21 mouse cellular contexts compared by ENCODE assay signal in the genomic region with DNA sequence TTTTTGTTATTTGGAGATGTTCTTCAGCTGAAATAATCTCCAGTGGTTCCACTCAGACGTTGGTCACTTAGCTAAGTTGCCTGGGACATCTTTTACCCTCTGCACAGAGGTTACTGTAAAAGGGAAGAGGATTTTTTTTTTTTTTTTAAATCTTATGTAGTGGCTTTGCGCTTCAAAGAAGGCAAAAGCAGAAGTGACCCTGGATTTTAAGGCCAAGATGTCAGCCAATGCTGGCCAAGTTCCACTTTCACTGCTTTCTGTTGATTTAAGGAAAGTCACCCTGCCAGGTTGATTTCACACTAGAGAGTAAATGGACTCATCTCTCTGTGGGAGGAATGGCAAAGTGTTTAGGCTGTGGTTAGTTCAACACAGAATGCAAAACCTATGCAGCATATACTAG. TPM values are rescaled to one million over a fixed set of nuclear protein-coding genes. Genes with fewer than 3 reads are reported as not detected.
DNase-seq lines count a peak whose midpoint lies in the region; ATAC-seq and TF ChIP-seq lines count a peak whose summit lies in the region.
"Had no signal": no experiment of that assay in that cellular context is flagged by ENCODE, and none has a peak within 500 bp of the region (broad histone marks: within the 10 kb centered on the region; RNA-seq: fewer than 3 reads in every experiment).

No protein-coding gene starts in this region.

- no peaks in the 10 kb centered on the region for H3K4me1 ChIP-seq in liver, adult 2 months (ENCODE audit: control insufficient read depth, insufficient read depth, low read length)
- peaks cover 0 to 7% of the 10 kb centered on the region in 2 experiments; a peak in 2 of 4 replicates for H3K4me1 ChIP-seq in CH12.LX (ENCODE audit: control insufficient read depth in 1 of 2, insufficient read depth in 2 of 2)
- H3K4me1 ChIP-seq: embryonic facial prominence, embryonic 10.5 days; forebrain, embryonic 13.5 days; heart, embryonic 12.5 days; hindbrain, embryonic 15.5 days; limb, embryonic 12.5 days; liver, embryonic 15.5 days had no signal

- dilution Hi-C loops in CH12.LX (cut with MboI; ENCODE audit: extremely low pct_ligation_motif_present, extremely low pct_unique_long_range_greater_than_20kb, low sequenced_read_pairs) = no loop called here

- H3K4me3 ChIP-seq in liver, adult 2 months (ENCODE audit: insufficient read depth, low read depth, low read length) = no peak overlapping the region
- H3K4me3 ChIP-seq in CH12.LX (replicated peaks in 1 of 3; ENCODE audit: low read depth in 2 of 3, low read length in 2 of 3, poor library complexity in 1 of 3) = no peak overlapping the region
- H3K4me3 ChIP-seq: embryonic facial prominence, embryonic 10.5 days; forebrain, embryonic 13.5 days; heart, embryonic 12.5 days; hindbrain, embryonic 15.5 days; limb, embryonic 12.5 days; liver, embryonic 15.5 days had no signal

- no peaks in the 10 kb centered on the region for H3K9me3 ChIP-seq in CH12.LX (replicated peaks; ENCODE audit: low read length)
- H3K9me3 ChIP-seq: embryonic facial prominence, embryonic 10.5 days; forebrain, embryonic 13.5 days; heart, embryonic 12.5 days; hindbrain, embryonic 15.5 days; limb, embryonic 12.5 days; liver, embryonic 15.5 days had no signal

- no peak for TF ChIP-seq POLR2A in liver, adult 2 months (IDR thresholded peaks at IDR 0.05; ENCODE audit: extremely low read depth, insufficient read depth, low read length)
- TF ChIP-seq POLR2A in CH12.LX (IDR thresholded peaks at IDR 0.05; ENCODE audit: low read depth, low read length) = no peak

- TF ChIP-seq CTCF in liver, adult 2 months (IDR thresholded peaks at IDR 0.05; ENCODE audit: low read depth, low read length) = no peak
- no peak for TF ChIP-seq CTCF in CH12.LX (conservative IDR thresholded peaks at IDR 0.05 in 1 of 2, IDR thresholded peaks at IDR 0.05 in 1 of 2; ENCODE audit: low read depth in 2 of 2, low read length in 2 of 2)

- H3K79me2 ChIP-seq in liver, adult 2 months (ENCODE audit: control insufficient read depth, insufficient read depth, low read length) = no peaks in the 10 kb centered on the region
- H3K79me2 ChIP-seq in CH12.LX (replicated peaks; ENCODE audit: control insufficient read depth, extremely low read depth, insufficient read depth, poor library complexity, severe bottlenecking) = no peaks in the 10 kb centered on the region

- TF ChIP-seq EP300 in CH12.LX (IDR thresholded peaks at IDR 0.05; ENCODE audit: low read length) = no peak

- no peak for TF ChIP-seq RAD21 in CH12.LX (IDR thresholded peaks at IDR 0.05; ENCODE audit: low read depth, low read length)

- 51% methylated on average over 2 of the region's 2 CpGs for WGBS in liver, adult 2 months

- ATAC-seq in common myeloid progenitor, adult 5-6 weeks (replicated peaks; ENCODE audit: low read depth, poor library complexity, severe bottlenecking) = peak; percentile 93
- ATAC-seq in neutrophil, adult 5-6 weeks (ENCODE audit: extremely low read depth, insufficient number of reproducible peaks, low FRiP score, poor library complexity, severe bottlenecking) = peak; percentile 87
- ATAC-seq: forebrain, embryonic 13.5 days; intestine, postnatal 0 days; midbrain, embryonic 16.5 days had no signal

- peak; percentile 33 for DNase-seq in liver, adult 2 months (ENCODE audit: extremely low read depth, low read depth, low spot score)
- DNase-seq in liver = no peak
- DNase-seq in CH12.LX (ENCODE audit: extremely low read depth) = peak; percentile 26
- no peak for DNase-seq in cerebellum, postnatal 36 days
- no peak for DNase-seq in retina, embryonic 14.5 days (ENCODE audit: low spot score)
- DNase-seq in left cerebral cortex, postnatal 36 days (ENCODE audit: low spot score in 2 of 2) = no peak
- DNase-seq: cerebellum, postnatal 25 days; kidney, postnatal 14 days; layer of hippocampus, adult 9-11 months; right cerebral cortex, postnatal 25 days; thymus, adult 18-20 months had no signal

- in situ Hi-C loops in CH12.LX (cut with MboI; ENCODE audit: low pct_ligation_motif_present, low pct_unique_long_range_greater_than_20kb, low sequenced_read_pairs) = no loop called here

- H3K9ac ChIP-seq in liver, adult 2 months (ENCODE audit: low read depth, low read length) = no peak overlapping the region
- H3K9ac ChIP-seq in CH12.LX (ENCODE audit: insufficient read depth, low read depth) = no peak overlapping the region
- H3K9ac ChIP-seq: forebrain, embryonic 13.5 days; heart, embryonic 12.5 days; hindbrain, embryonic 15.5 days; limb, embryonic 12.5 days; liver, embryonic 15.5 days had no signal

- no peaks in the 10 kb centered on the region for H3K36me3 ChIP-seq in liver, adult 2 months (ENCODE audit: control insufficient read depth, insufficient read depth, low read length)
- H3K36me3 ChIP-seq in CH12.LX (replicated peaks in 1 of 2; ENCODE audit: control insufficient read depth in 1 of 2, insufficient read depth in 1 of 2, low read length in 1 of 2) = no peaks in the 10 kb centered on the region
- H3K36me3 ChIP-seq: embryonic facial prominence, embryonic 10.5 days; heart, embryonic 12.5 days; hindbrain, embryonic 15.5 days; limb, embryonic 12.5 days; liver, embryonic 15.5 days had no signal

- H3K4me2 ChIP-seq in CH12.LX (ENCODE audit: insufficient read depth, low read depth, poor library complexity, severe bottlenecking) = no peak overlapping the region
- H3K4me2 ChIP-seq: forebrain, embryonic 13.5 days; heart, embryonic 12.5 days; hindbrain, embryonic 15.5 days; limb, embryonic 12.5 days; liver, embryonic 15.5 days had no signal

- H3K27ac ChIP-seq in liver, adult 2 months (replicated peaks; ENCODE audit: insufficient read depth, low read depth, low read length) = no peak overlapping the region
- no peak overlapping the region for H3K27ac ChIP-seq in CH12.LX (ENCODE audit: insufficient read depth, low read depth)
- H3K27ac ChIP-seq: embryonic facial prominence, embryonic 10.5 days; forebrain, embryonic 13.5 days; hindbrain, embryonic 15.5 days; limb, embryonic 12.5 days; liver, embryonic 15.5 days had no signal

- intact Hi-C loops in left cerebral cortex, postnatal 36 days (cut with DNase I) = no loop called here

- H3K27me3 ChIP-seq in liver, adult 2 months (ENCODE audit: control insufficient read depth, insufficient read depth, low read length) = no peaks in the 10 kb centered on the region
- H3K27me3 ChIP-seq in CH12.LX (replicated peaks) = no peaks in the 10 kb centered on the region
- H3K27me3 ChIP-seq: forebrain, embryonic 13.5 days; heart, embryonic 12.5 days; hindbrain, embryonic 15.5 days; limb, embryonic 12.5 days; liver, embryonic 15.5 days had no signal

TF ChIP-seq in CH12.LX, 34 proteins besides CTCF, POLR2A, EP300 and RAD21:
- no peak for TF ChIP-seq JUND (conservative IDR thresholded peaks at IDR 0.05; ENCODE audit: low read depth, low read length)
- peak; percentile 86 for TF ChIP-seq ZNF384 (IDR thresholded peaks at IDR 0.05; ENCODE audit: low read depth, low read length)
- no peak for TF ChIP-seq SMC3 (IDR thresholded peaks at IDR 0.05; ENCODE audit: low read depth, low read length)
TF ChIP-seq in CH12.LX: peak in this region for 1.

RNA-seq across cellular contexts. Expression of a gene that starts 58.4 kb away (rescaled TPM):
- 0.09 and 0.40 TPM in 2 replicates for total RNA-seq in liver, adult 2 months (2014; rRNA removed)
- 0.32 and 0.65 TPM in 2 replicates for polyA plus RNA-seq in liver, adult 2 months (2012; rRNA removed)
- total RNA-seq in CH12.LX (2012; rRNA removed) (4.2 and 6.5 TPM in 2 replicates), CH12.LX (2014; rRNA removed) (4.7 and 5.5 TPM in 2 replicates)
- polyA plus RNA-seq in CH12.LX (2012; ENCODE audit: insufficient read length, low read depth) = 3.1 and 4.4 TPM in 2 replicates
- total RNA-seq in common myeloid progenitor, adult 5-6 weeks (2017) = 8.3 and 10.3 TPM in 2 replicates
- 8.6 and 9.0 TPM in 2 replicates for total RNA-seq in neutrophil, adult 5-6 weeks (2017)
- total RNA-seq in left cerebral cortex, postnatal 36 days (2021) = 1 to 10 TPM in 1 of 2 experiments, under 1 TPM in 1; 0.82 to 1.1 TPM

Comparison
In these comparisons a context has a peak if more than half of its experiments do, and no peak if none do; other contexts are left out.
1. DNase-seq: peak in liver, adult 2 months (single experiment) and CH12.LX (single experiment); none in liver (single experiment), cerebellum, postnatal 36 days (0 of 2), retina, embryonic 14.5 days (single experiment) and left cerebral cortex, postnatal 36 days (0 of 2).